Mouse (Mus musculus) thymus, postnatal 4 days (tissue): ENCODE data around the gene Dcun1d2.
A peak's percentile ranks its signal among the peaks of the same experiment; 100 is the strongest.

Experiments used
- DNase-seq: peaks from one replicate; pipeline ENCODE4 v3.0.0; 2021

Dcun1d2 gene

GRCm38 (mm10) chr8:13253413-13253812 is 34.5 kb downstream of the Dcun1d2 start:
- no peak for DNase-seq

- DNase-seq = no peak
Measured at GRCm38 (mm10) chr8:13252837-13253236, 35.1 kb downstream of the Dcun1d2 start.

DNA sequence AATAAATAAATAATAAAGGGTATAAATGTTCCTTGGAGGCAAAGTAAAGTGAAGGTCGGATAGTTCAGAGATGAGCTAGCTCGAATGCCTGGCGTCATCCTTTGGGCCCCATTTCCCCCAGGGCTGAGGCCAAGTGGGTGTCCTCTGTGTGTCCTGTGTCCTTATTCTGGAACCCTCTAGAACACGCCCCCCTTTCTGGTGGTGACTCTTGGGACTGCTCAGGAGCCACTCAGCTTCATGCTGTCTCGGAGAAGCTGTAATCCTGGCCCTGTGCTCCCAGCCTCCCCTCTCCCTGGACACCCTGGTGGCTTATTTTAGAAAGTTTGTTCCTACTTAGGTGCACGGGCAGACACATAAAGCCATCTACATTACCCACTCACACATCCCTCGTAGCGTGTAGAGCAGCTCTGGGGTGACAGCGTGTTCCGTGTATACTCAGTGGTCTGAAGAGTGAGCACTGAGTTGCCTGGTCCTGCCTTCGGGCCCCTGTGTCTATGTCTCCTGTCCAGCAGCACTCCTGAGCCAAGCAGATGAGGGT is 43.5 kb downstream of the Dcun1d2 start:
- DNase-seq = no peak

DNA sequence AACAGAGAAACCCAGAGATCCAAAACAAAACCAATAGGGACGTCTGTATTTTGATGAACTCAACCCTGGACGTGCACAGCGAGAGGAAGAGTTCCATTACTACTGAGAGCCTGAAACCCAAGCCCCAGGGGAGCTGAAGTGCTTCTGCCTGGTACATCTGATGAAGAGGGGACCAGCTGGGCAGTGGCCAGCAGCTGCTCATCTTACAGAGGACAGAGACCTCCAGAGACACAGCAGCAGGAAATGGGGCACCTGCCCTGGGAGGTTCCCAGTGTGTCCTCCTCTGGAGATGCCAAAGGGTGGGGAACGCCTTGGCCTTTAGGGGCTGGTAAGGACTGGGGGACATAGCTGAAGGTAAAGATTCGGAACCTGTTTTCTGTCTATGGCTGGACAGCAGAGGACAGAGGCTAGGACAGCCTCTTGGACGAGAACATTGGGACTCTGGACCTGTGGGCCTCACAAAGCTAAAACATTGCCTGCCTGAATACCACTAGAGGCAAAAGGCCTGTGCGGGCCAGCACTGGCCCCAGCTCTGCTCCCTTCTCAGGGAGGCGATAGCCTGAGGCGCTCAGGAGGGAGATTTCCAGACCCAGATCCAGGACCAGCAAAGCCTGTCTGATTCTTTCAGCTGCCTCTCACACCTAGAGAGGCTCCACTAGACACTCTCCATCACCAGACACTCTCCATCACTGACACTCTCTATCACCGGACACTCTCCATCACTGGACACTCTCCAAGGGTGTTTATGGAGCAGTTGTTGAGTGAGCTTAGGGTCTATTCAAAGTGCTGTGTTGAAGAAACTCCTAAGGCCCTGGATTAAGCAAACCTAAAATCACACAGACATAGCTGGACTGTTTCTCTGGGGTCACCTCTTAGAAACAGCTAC is 44.7 kb downstream of the Dcun1d2 start:
- DNase-seq = no peak

- no peak for DNase-seq
Measured at GRCm38 (mm10) chr8:13240691-13241090, 47.2 kb downstream of the Dcun1d2 start.

DNA sequence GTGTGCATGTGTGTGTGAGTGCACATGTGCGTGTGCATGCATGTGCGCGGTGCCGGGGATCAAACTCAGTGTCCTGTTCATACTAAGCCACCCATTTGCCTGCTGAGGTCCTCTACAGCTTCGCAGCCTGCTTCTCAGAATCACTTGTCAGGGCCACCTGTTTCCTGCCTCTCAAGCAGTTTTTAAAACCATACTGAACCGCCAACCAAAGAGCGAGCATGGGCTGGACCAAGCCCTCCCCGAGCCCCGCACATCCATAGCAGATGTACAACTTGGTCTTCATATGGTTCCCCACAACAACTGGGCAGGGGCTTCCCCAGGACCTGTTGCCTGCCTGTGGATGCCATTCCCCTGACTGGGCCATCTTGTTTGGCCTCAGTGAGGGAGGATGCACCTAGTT is 47.9 kb downstream of the Dcun1d2 start:
- DNase-seq = no peak

DNA sequence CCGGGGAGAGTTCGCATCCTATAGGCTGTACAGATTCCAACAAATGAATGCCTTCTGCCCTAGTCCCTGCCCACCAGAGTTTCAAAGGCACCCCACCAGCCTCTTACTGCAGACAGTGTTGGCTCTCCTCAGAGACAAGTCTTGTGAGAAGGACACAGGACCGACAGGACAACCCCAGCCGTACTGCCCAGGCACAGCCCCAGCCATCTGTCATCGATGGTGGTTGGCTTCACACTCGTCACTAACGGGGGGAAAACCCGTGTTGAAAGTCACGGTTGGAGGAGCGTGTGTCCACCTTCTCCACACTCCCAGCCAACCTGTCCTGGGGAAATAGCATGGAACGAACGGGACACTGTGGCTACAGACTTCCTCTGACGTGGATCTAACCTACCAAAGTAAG is 53.1 kb downstream of the Dcun1d2 start:
- DNase-seq = no peak

DNA sequence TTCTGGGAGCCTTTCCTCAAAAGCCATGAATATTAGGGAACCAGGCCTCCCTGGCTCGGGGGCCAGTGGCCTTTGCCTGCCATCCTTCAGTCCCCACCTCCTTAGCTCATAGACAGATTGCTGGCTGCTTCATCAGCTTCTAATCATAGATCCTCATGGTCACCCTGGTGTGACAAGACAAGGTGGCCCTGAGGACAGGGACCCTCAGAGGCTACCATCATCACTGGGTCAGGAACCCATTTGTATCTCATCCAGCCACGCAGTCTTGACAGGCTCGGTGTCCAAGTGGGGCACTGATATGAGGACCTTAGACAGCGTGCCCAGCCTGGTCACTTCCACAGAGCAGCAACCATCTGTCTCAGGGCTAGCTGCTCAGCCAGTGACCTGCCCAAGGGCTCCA is 57.5 kb downstream of the Dcun1d2 start:
- DNase-seq = no peak

DNA sequence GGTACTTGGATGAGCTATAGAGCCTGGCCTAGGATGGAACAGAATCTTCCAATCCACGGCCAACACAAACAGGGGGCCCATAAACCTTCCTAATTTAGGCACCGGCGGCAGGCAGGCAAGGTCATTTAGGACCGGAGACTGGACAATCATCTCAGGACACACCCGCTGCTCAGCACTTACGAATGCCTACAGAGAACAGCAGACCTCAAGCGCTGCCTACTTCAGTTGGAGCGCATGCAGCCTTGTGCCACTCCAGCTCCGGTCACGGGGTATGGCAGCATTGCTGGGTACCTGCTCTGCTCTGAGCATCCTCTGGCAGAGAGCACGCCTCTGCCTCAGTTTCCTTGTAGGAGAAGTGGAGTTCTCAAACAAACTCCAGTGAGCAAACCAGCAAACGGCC is 58.1 kb downstream of the Dcun1d2 start:
- DNase-seq = no peak

DNA sequence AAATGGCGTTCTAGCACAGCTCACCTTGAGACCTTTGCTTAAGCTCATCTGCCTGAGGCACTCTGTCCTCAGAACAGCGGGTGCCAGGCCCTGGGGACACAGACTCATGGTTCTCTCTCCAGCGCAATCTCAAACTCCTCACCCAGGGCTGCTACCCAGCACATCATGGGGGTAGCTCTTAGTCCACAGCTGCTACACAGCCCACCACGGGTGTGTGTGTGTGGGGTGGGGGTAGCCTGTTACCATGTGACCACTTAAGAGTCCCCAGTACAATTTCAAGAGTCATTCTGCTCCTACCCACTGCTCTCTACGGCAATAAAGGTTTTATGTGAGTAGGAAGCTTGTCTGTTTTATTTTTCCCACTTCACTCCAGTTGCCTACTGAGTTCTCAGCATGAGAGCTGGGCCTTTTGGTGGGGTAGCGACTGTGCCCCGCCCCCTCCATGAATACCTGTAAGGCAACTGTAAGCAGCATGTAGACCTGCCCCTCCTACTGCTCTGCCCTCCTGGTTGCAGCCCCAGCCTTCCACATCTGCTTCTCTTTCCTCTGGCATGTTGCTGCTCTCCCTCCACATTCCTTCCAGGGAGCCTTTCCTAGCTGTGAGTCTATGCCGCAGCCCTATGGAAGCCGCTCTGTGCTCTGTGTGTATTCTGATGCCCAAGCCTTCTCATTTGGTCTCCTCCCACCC is 58.9 kb downstream of the Dcun1d2 start:
- no peak for DNase-seq

DNA sequence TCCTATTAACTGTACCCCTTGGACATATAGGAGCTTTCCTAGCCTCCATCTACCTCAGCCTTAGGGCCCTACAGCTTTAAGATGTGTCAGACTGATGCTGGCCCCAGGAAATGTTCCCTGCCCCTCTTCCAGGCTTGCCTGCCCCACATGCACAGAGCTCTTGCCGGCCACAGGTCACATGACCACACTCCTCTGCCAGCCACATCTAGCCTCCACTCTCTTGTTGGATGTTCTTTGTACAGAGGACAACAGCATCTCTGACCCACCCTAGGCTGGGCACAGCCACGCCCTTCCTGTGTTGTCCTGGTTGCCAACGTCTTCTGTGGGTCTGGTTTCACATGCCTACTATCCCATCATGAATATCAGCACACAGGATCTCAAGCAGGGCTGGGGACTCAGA is 60.7 kb downstream of the Dcun1d2 start:
- DNase-seq = no peak

- no peak for DNase-seq
Measured at GRCm38 (mm10) chr8:13226288-13226687, 61.6 kb downstream of the Dcun1d2 start.

- DNase-seq = no peak
Measured at GRCm38 (mm10) chr8:13224426-13224825, 63.5 kb downstream of the Dcun1d2 start.

DNA sequence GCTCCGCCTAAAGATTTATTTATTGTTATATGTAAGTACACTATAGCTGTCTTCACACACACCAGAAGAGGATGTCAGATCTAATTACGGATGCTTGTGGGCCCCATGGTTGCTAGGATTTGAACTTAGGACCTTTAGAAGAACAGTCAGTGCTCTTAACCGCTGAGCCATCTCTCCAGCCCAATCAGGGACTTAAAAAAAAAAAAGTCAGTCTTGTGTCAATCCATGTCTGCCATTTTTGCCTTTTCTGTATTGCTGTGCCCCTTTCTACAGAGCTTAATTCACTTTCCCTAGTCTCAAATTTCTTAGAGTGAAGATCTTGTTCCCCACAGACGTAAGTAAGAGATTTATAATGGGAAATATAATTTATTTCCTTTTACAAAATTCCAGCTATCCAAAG is 69.5 kb downstream of the Dcun1d2 start:
- DNase-seq = no peak

DNA sequence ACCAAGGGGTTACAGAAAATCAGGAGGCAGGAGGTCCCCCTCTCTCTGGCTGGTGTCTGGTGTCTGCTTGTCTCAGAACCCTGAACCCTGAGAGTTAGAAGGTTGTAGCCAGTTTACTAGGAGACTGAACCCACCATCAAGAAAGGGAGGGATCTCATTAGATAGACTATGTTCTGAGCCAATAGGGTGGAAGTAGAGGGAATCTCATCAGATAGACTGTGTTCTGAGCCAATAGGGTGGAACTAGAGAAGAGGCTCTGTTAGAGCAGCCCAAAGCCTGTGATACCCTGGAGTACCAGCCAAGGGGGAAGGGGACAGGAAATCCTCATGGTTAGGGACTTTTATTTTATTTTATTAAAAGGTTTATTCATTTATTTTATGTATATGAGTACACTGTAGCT is 69.9 kb downstream of the Dcun1d2 start:
- no peak for DNase-seq

DNA sequence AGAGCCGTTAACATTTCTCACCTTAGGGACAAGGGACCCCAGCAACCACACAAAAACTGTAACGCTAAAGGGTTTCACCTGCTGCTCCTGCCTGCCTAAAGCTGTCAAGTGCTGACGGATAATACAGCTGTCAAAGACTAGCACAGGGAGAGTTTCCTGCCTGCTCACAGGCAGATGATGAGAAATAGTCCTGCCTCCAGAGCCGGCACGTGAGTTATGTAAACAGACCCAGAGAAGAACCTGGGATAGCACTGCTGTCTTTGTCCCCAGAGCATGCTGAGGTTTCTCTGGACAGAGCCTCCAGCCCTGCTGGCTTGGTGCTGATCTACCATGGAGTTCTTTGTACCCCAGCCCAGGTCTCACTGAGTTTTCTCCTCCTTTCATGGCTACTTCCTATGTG is 70.8 kb downstream of the Dcun1d2 start:
- DNase-seq = no peak

DNA sequence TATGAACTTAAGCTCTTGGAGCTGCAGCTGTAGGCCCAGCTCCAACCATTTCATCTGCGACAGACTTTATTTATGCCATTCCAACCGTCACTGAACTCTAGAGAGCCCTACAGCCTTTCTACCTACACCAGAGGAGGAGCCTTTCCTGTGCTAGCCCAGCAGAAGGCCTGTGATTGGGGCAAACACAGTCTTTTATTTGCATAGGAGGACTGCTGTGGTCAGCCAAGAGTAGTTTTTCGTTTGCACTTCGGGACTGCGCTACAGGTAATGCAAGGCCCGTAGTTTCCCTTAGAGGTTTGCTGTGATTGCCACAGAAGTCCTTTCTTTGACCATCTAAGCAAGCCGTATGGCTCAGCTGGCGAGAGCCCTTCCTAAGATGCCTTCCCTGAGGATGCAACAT is 71.5 kb downstream of the Dcun1d2 start:
- no peak for DNase-seq

DNA sequence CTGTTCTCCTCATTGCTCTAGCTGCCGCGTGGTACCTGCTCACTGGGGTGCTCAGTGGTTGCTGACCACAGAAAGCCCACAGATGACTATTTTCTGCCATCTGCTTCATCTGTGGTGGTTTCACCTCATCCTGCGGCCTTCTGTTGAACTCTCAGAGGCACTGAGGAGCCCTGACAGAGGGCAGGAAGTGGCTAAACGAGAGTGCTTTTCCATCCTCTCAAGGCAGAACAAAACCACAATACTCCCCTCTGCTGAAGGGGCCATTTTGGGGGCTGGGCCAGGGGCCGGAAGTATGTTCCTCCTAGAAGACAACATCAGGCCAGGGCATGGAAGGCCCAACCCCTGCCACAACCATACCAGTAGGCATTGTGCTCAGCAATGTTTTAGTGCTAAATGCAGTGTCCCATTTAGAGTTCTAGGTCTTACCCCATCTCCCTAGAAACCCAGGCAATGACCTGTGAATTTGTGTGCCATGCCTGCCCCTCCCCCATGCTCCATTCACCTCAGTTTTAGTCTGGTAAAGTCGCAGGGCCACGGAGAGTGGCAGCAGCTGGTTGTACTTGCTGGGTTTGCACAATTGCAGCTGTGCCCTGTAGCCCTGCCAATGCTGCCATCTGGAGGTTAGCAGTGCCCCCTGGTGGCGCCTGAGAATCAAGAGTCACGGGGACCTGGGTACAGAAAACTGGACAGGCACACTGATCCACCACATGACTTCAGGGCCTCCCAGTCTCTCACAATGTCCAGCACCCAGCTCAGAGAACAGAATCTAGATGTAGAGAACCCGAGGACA is 74.3 kb downstream of the Dcun1d2 start:
- DNase-seq = peak; percentile 96

GRCm38 (mm10) chr8:13209770-13210169 is 78.2 kb downstream of the Dcun1d2 start:
- DNase-seq = no peak

DNA sequence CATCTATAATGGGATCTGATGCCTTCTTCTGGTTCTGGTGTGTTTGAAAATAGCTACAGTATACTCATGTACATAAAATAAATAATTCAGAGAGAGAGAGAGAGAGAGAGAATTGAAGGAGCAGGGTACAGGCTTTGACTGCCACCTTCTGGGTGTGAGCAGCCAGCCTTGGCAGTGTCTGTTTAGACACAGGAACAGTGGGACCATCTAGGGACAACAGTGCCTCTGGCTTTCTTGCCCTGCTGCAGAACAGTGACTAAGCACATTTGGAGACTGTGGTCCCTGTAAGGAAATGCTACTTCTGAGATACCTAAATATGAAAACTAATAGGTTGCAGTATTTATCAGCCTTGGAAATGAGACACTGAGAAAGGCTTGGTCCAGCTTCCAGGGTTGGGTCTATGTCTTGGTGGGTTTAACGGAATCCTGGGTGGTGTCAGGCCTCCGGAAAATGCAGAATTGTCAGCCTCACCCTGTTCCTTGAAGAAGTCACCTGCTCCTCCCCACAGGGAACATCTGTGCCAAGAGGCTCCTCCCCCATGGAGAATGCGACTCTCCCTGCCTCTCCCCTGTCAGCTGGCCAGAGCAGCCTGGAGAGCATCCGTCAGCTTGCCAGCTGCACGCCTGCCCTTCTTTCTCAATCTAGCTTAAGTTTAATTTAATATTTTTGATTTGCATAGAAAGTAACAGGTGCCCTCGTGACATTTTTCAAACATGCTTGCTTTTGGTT is 79.1 kb downstream of the Dcun1d2 start:
- no peak for DNase-seq

DNA sequence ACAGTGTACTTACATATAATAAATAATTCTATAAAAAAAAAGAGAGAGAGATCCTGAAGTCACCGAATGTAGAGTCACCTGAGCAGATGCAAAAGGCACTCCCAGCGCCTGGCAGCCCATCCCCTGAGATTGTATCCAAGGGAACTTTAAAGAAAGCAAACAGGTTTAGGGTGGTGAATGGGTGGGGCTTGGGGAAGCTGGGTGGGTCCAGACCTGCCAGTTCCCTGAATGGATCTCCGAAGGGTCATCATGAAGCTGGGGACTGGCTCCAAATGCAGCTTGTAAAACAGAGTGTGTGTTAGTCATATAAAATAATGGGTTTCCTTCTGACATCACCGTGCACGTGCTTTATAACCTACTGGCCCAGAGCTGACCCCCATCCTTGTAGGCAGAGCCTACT is 81.6 kb downstream of the Dcun1d2 start:
- no peak for DNase-seq
